Mouse (Mus musculus): ENCODE results near the gene Tra2a. TPM values are rescaled to one million over a fixed set of nuclear protein-coding genes. Genes with fewer than 3 reads are reported as not detected.

Gene Tra2a
- total and polyA plus RNA-seq, 3 experiments = 17.5 to 88.4 (median 38.5) TPM

GRCm38 (mm10) chr6:49211596-49211995 lies 52.2 kb downstream of the Tra2a start:
- no peak for DNase-seq

- no peak for DNase-seq
Observed at GRCm38 (mm10) chr6:49209881-49210854, 53.7 kb downstream of the Tra2a start.

GRCm38 (mm10) chr6:49208935-49209334 lies 54.9 kb downstream of the Tra2a start:
- no peak for DNase-seq

- DNase-seq = no peak
Observed at GRCm38 (mm10) chr6:49208297-49208930, 55.4 kb downstream of the Tra2a start.

- no peak for DNase-seq
Observed at GRCm38 (mm10) chr6:49206416-49206815, 57.4 kb downstream of the Tra2a start.

- no peak for DNase-seq
Observed at GRCm38 (mm10) chr6:49195188-49195587, 68.6 kb downstream of the Tra2a start.

GRCm38 (mm10) chr6:49194536-49194935 lies 69.3 kb downstream of the Tra2a start:
- DNase-seq = no peak

Other genes starting within 250 kb of the Tra2a start
- under 1 TPM; 0.79 to 0.86 TPM for gene Gpnmb, start 227.5 kb downstream of the Tra2a start, total RNA-seq (2021)
- 0.65 and 1.3 TPM in 2 replicates for gene Gpnmb, start 227.5 kb downstream of the Tra2a start, polyA plus RNA-seq (2012; rRNA removed)
- 10 to 100 TPM; 35.4 to 42.3 TPM for gene Malsu1, start 190.2 kb downstream of the Tra2a start, total RNA-seq (2021)
- gene Malsu1, start 190.2 kb downstream of the Tra2a start, polyA plus RNA-seq (2012; rRNA removed) = 30.6 and 55.1 TPM in 2 replicates
- gene Igf2bp3, start 49.1 kb downstream of the Tra2a start, total RNA-seq (2021) = under 1 TPM; 0.17 to 0.20 TPM
- gene Igf2bp3, start 49.1 kb downstream of the Tra2a start, polyA plus RNA-seq (2012; rRNA removed) = 0.02 TPM in 1 of 2 replicates, not detected in the other
- 10 to 100 TPM; 12.9 to 18.8 TPM for gene Ccdc126, start 55.2 kb upstream of the Tra2a start, total RNA-seq (2021)
- 3.1 and 3.4 TPM in 2 replicates for gene Ccdc126, start 55.2 kb upstream of the Tra2a start, polyA plus RNA-seq (2012; rRNA removed)
- gene Fam221a, start 103.7 kb upstream of the Tra2a start, total RNA-seq (2021) = 1 to 10 TPM in 1 of 2 experiments, under 1 TPM in 1; 0.69 to 2.6 TPM
- gene Fam221a, start 103.7 kb upstream of the Tra2a start, polyA plus RNA-seq (2012; rRNA removed) = 1.7 and 1.8 TPM in 2 replicates
- under 1 TPM in 1 of 2 experiments, not detected in 1; 0.31 TPM for gene Stk31, start 131.6 kb upstream of the Tra2a start, total RNA-seq (2021)
- gene Stk31, start 131.6 kb upstream of the Tra2a start, polyA plus RNA-seq (2012; rRNA removed) = not detected in 2 replicates

Measured in adrenal gland, adult 2 months (tissue).